Mouse (Mus musculus) MEL (cell line): ENCODE measurements at regions not wholly inside any gene's neighbourhood (a gene's known extent, or its start where the extent isn't known, plus 50 kb on each side); places are given as distances from the start of the nearest gene placed in this dataset.

Experiments
- DNase-seq: peaks from one replicate; pipeline ENCODE4 v3.0.0; 2011; ENCODE audit warnings: low read depth, low spot score
- H3K27ac ChIP-seq: 2 replicates; pipeline ENCODE4 v1.5.1; 2012; ENCODE audit warnings: low read depth, mild to moderate bottlenecking, control low read depth, low read length, moderate library complexity; ENCODE audit not compliant: control insufficient read depth
- H3K27me3 ChIP-seq, 2 experiments: fragments of 150-350 bp in 1 of 2; sonication (generic) in 1 of 2; 2 replicates each; pipeline ENCODE4 v1.6.1; 2012; ENCODE audit warnings: low read length in 2 of 2, mild to moderate bottlenecking in 2 of 2, improper control_type of control experiment in 1 of 2, moderate library complexity in 1 of 2; ENCODE audit not compliant: insufficient read depth in 2 of 2, control insufficient read depth in 1 of 2
- H3K36me3 ChIP-seq, 2 experiments: 2 replicates each; pipeline ENCODE4 v1.6.1; 2012 to 2014; ENCODE audit warnings: low read length in 2 of 2, improper control_type of control experiment in 1 of 2, inconsistent platforms in 1 of 2, mild to moderate bottlenecking in 1 of 2; ENCODE audit not compliant: insufficient read depth in 2 of 2, control insufficient read depth in 1 of 2
- H3K4me1 ChIP-seq, 2 experiments: fragments of 150-350 bp in 1 of 2; sonication (generic) in 1 of 2; 2 replicates each; pipeline ENCODE4 v1.6.1; 2012; ENCODE audit warnings: low read length in 2 of 2, improper control_type of control experiment in 1 of 2, mild to moderate bottlenecking in 1 of 2; ENCODE audit not compliant: insufficient read depth in 2 of 2, control insufficient read depth in 1 of 2
- H3K4me3 ChIP-seq, 2 experiments: fragments of 150-350 bp in 1 of 2; sonication (generic) in 1 of 2; 2 replicates each; pipeline ENCODE4 v1.5.1; 2012; ENCODE audit warnings: low read depth in 2 of 2, low read length in 2 of 2, mild to moderate bottlenecking in 2 of 2, moderate library complexity in 2 of 2, control low read depth in 1 of 2, improper control_type of control experiment in 1 of 2; ENCODE audit not compliant: control insufficient read depth in 1 of 2, insufficient read depth in 1 of 2
- H3K79me2 ChIP-seq: 2 replicates; pipeline ENCODE4 v1.6.1; 2012; ENCODE audit warnings: mild to moderate bottlenecking, low read length, moderate library complexity; ENCODE audit not compliant: control insufficient read depth, poor library complexity, insufficient read depth
- H3K9ac ChIP-seq: 2 replicates; pipeline ENCODE4 v1.6.1; 2012; ENCODE audit warnings: low read depth, mild to moderate bottlenecking, control low read depth, low read length, moderate library complexity; ENCODE audit not compliant: control insufficient read depth, poor library complexity, severe bottlenecking
- H3K9me3 ChIP-seq: fragments of 150-350 bp; sonication (generic); replicated peaks from 2 replicates; pipeline ENCODE4 v1.6.1; 2012; ENCODE audit warnings: mild to moderate bottlenecking, low read length, improper control_type of control experiment, moderate library complexity; ENCODE audit not compliant: insufficient read depth
- CHD1 ChIP-seq: IDR thresholded peaks from 2 replicates; pipeline ENCODE4 v1.6.1; 2012; ENCODE audit warnings: low read depth, mild to moderate bottlenecking, inconsistent platforms, low read length, improper control_type of control experiment
- CHD2 ChIP-seq: IDR thresholded peaks from 2 replicates; pipeline ENCODE4 v1.6.1; 2011; ENCODE audit warnings: low read length, improper control_type of control experiment
- CTCF ChIP-seq, 3 experiments: IDR thresholded peaks in 2 of 3; conservative IDR thresholded peaks in 1 of 3; 2 replicates each; pipeline ENCODE4 v1.5.1; 2011 to 2012; ENCODE audit warnings: low read length in 3 of 3, low read depth in 2 of 3, mild to moderate bottlenecking in 2 of 3, improper control_type of control experiment in 1 of 3, inconsistent platforms in 1 of 3, mixed read lengths in 1 of 3, moderate library complexity in 1 of 3; ENCODE audit not compliant: control insufficient read depth in 1 of 3, insufficient read depth in 1 of 3, poor library complexity in 1 of 3, severe bottlenecking in 1 of 3
- ELF1 ChIP-seq: IDR thresholded peaks from 2 replicates; pipeline ENCODE4 v1.6.1; 2014; ENCODE audit warnings: low read depth, mild to moderate bottlenecking, inconsistent platforms, low read length, improper control_type of control experiment, moderate library complexity
- GABPA ChIP-seq: IDR thresholded peaks from 2 replicates; pipeline ENCODE4 v1.6.1; 2012; ENCODE audit warnings: low read depth, mild to moderate bottlenecking, inconsistent platforms, low read length, improper control_type of control experiment, moderate library complexity
- GATA1 ChIP-seq: IDR thresholded peaks from 2 replicates; pipeline ENCODE4 v1.6.1; 2011; ENCODE audit warnings: low read depth, low read length, improper control_type of control experiment
- JUND ChIP-seq: IDR thresholded peaks from 2 replicates; pipeline ENCODE4 v1.6.1; 2011; ENCODE audit warnings: low read depth, mild to moderate bottlenecking, improper control_type of control experiment, low read length
- MAX ChIP-seq: IDR thresholded peaks from 2 replicates; pipeline ENCODE4 v1.6.1; 2011; ENCODE audit warnings: low read length, improper control_type of control experiment
- MEF2A ChIP-seq: IDR thresholded peaks from 2 replicates; pipeline ENCODE4 v1.6.1; 2014; ENCODE audit warnings: low read depth, mild to moderate bottlenecking, inconsistent platforms, low read length, improper control_type of control experiment; ENCODE audit not compliant: poor library complexity, insufficient replicate concordance, severe bottlenecking; ENCODE audit errors: extremely low read depth
- POLR2A ChIP-seq, 2 experiments: IDR thresholded peaks; 2 replicates each; pipeline ENCODE4 v1.6.1; 2011 to 2012; ENCODE audit warnings: low read length in 2 of 2, mild to moderate bottlenecking in 2 of 2, control low read depth in 1 of 2, improper control_type of control experiment in 1 of 2, low read depth in 1 of 2, moderate library complexity in 1 of 2; ENCODE audit not compliant: control insufficient read depth in 1 of 2, insufficient read depth in 1 of 2, poor library complexity in 1 of 2
- POLR2AphosphoS2 ChIP-seq: IDR thresholded peaks from 2 replicates; pipeline ENCODE4 v1.6.1; 2011; ENCODE audit warnings: low read length, improper control_type of control experiment
- RCOR1 ChIP-seq: IDR thresholded peaks from 2 replicates; pipeline ENCODE4 v1.6.1; 2012; ENCODE audit warnings: low read depth, mild to moderate bottlenecking, inconsistent platforms, low read length, improper control_type of control experiment
- TAL1 ChIP-seq: IDR thresholded peaks from 2 replicates; pipeline ENCODE4 v1.6.1; 2012; ENCODE audit warnings: mild to moderate bottlenecking, inconsistent platforms, low read length, moderate library complexity, mixed read lengths
- TBP ChIP-seq: IDR thresholded peaks from 2 replicates; pipeline ENCODE4 v1.8.0; 2011; ENCODE audit warnings: low read depth, low read length, improper control_type of control experiment
- TCF12 ChIP-seq: IDR thresholded peaks from 2 replicates; pipeline ENCODE4 v1.6.1; 2014; ENCODE audit warnings: low read depth, mild to moderate bottlenecking, inconsistent platforms, low read length, improper control_type of control experiment, moderate library complexity
- UBTF ChIP-seq: IDR thresholded peaks from 2 replicates; pipeline ENCODE4 v1.6.1; 2012; ENCODE audit warnings: low read depth, mild to moderate bottlenecking, inconsistent platforms, low read length, improper control_type of control experiment, moderate library complexity, borderline replicate concordance; ENCODE audit not compliant: insufficient read depth
- USF2 ChIP-seq, 2 experiments: IDR thresholded peaks; 2 replicates each; pipeline ENCODE4 v1.6.1; 2011 to 2012; ENCODE audit warnings: improper control_type of control experiment in 2 of 2, low read length in 2 of 2, borderline replicate concordance in 1 of 2, inconsistent platforms in 1 of 2, low read depth in 1 of 2, mild to moderate bottlenecking in 1 of 2; ENCODE audit not compliant: insufficient read depth in 1 of 2
- ZKSCAN1 ChIP-seq: IDR thresholded peaks from 2 replicates; pipeline ENCODE4 v1.6.1; 2012; ENCODE audit warnings: low read depth, mild to moderate bottlenecking, inconsistent platforms, low read length, improper control_type of control experiment, moderate library complexity

DNA sequence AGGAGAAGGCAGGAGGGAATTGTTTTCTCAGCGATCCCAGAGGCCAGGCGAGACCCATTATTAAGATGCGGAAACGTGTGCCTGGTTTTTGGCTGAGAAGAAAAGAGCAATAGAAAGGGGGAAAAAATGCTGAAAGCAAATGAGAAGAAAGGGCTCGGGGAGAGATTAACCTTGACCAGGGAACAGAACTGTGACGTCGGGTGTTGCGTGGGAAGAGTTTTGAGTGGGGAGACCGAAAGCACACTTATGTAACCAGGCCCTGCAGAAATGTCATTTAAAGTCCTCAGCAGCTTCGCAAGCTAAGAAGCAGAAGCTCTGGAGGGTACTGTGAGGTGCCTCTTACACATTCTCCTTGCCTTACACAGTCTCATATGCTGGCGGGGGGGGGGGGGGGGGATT lies 111.0 kb upstream of the Frmd6 start:
- TF ChIP-seq TBP, result no peak
- no peak for TF ChIP-seq ZKSCAN1
- no peak for TF ChIP-seq MEF2A
- no peak for TF ChIP-seq POLR2AphosphoS2
- no peak for TF ChIP-seq MAX
- no peak for TF ChIP-seq UBTF
- no peak for TF ChIP-seq CHD2
- TF ChIP-seq GABPA, result no peak
- TF ChIP-seq GATA1, result no peak
- no peak for TF ChIP-seq TCF12
- no peak for TF ChIP-seq TAL1
- TF ChIP-seq USF2 (IDR thresholded peaks at IDR 0.05; ENCODE audit: borderline replicate concordance in 1 of 2, insufficient read depth in 1 of 2, low read depth in 1 of 2, low read length in 2 of 2), result no peak
- TF ChIP-seq CTCF (IDR thresholded peaks at IDR 0.05 in 2 of 3, conservative IDR thresholded peaks at IDR 0.05 in 1 of 3; ENCODE audit: control insufficient read depth in 1 of 3, insufficient read depth in 1 of 3, low read depth in 2 of 3, low read length in 3 of 3, poor library complexity in 1 of 3, severe bottlenecking in 1 of 3), result no peak
- TF ChIP-seq CHD1, result no peak
- TF ChIP-seq RCOR1, result no peak
- no peak for TF ChIP-seq POLR2A (IDR thresholded peaks at IDR 0.05; ENCODE audit: control insufficient read depth in 1 of 2, insufficient read depth in 1 of 2, low read depth in 1 of 2, low read length in 2 of 2, poor library complexity in 1 of 2)
- no peak overlapping the region for H3K4me3 ChIP-seq
- DNase-seq, result no peak
- no peaks in the 10 kb centered on the region for H3K9me3 ChIP-seq
- H3K9ac ChIP-seq, result no peak overlapping the region
- peaks cover 0 to 2% of the 10 kb centered on the region in 2 experiments; a peak in 1 of 4 replicates for H3K36me3 ChIP-seq
- no peaks in the 10 kb centered on the region for H3K4me1 ChIP-seq
- H3K27me3 ChIP-seq, result no peaks in the 10 kb centered on the region
- no peak overlapping the region for H3K27ac ChIP-seq
- H3K79me2 ChIP-seq, result no peaks in the 10 kb centered on the region

DNA sequence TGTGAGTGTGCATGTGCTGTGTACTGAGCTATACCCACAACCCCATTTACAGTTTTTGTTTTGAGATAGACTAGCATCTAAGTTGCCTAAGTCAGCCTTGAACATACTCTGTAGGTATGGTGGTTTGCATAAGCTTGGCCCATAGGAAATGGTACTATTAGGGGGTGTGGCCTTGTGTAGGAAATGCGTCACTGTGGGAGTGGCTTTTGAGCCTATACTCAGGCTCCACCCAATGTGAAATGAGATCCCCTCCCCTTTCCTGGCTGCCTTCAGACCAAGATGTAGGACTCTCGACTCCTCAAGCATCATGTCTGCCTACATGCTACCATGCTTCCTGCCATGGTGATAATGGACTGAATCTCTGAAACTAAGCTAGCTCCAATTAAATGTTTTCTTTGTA lies 109.5 kb upstream of the Frmd6 start:
- Histone ChIP-seq H3K27me3 (no peaks in the 10 kb centered on the region), H3K36me3 (peaks cover 0 to 2% of the 10 kb centered on the region in 2 experiments; a peak in 1 of 4 replicates), H3K4me1 (no peaks in the 10 kb centered on the region), H3K9ac (no peak overlapping the region), H3K4me3 (no peak overlapping the region), H3K9me3 (no peaks in the 10 kb centered on the region), H3K27ac (no peak overlapping the region), H3K79me2 (no peaks in the 10 kb centered on the region)
- no peak for DNase-seq
- no peak for TF ChIP-seq JUND
- TF ChIP-seq MAX, result no peak
- TF ChIP-seq ELF1, result no peak
